Mouse (Mus musculus): Measurements from ENCODE around the gene Pkd1.

Pkd1 gene

DNA sequence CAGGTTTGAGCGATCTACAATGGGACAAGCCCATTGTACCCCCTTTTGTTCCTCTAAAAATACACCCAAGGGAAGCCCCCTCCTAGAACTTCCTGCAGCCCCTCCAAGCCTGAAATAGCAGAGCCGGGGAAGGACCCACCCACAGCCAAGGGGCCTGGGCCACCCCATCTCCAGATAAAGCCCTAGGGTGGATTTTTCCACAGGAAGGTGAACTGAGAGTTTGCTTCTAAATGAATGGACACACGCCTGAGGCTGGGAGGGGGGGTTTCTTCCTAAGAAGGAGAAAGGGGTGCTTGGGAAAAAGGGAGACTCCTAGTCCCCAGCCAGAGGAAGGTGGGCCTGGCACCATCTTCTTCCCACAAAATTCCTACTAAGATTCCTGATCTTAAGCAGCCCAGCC, 96.3 kb downstream of the Pkd1 start:
- no peak for DNase-seq
